Mouse (Mus musculus): ENCODE measurements around the gene Olfr1008. TPM values are rescaled to one million over a fixed set of nuclear protein-coding genes. Genes with fewer than 3 reads are reported as not detected.
"Not testable (repeated sequence)": the region's sequence is repeated elsewhere in the genome, so short reads cannot be mapped to it uniquely, and the experiment has no call there.

Olfr1008 gene
- not detected in 2 replicates for polyA plus RNA-seq (2015; fragmentation: Nextera tagmentation; extraction: Ambion mirVana)

DNA sequence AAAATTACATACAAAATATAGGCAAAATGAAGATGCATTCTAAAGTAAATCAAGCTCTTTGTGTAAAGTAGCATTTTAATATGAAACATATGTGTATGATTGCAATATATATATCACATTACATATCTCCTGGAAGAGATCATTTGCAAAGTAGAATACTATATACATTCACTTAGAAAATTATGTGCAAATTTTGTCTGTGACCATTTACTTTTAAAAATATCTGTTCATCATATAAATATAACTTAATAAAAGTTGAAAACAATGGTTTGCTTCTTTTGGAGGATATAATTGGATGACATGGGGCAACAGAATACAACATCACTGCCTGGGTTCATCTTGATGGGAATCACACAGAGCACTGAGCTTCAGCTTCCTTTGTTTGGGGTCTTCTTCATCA is at the start of gene Olfr1008:
TSS of gene Olfr1008 (plus strand) at position 301 of the 400 bp plus-strand sequence.
- H3K27me3 ChIP-seq, result no peaks in the 10 kb centered on the region
- no peak within 1 kb of the TSS for H3K9ac ChIP-seq
- H3K36me3 ChIP-seq (replicated peaks), result no peaks in the 10 kb centered on the region
- H3K4me3 ChIP-seq (replicated peaks), result no peak within 1 kb of the TSS
- H3K4me1 ChIP-seq (replicated peaks), result no peaks in the 10 kb centered on the region
- H3K9me3 ChIP-seq (replicated peaks), result no peaks in the 10 kb centered on the region
- H3K27ac ChIP-seq (replicated peaks), result no peak within 1 kb of the TSS
- ATAC-seq (ENCODE audit: insufficient read depth), result no peak
- H3K4me2 ChIP-seq, result no peak within 1 kb of the TSS

DNA sequence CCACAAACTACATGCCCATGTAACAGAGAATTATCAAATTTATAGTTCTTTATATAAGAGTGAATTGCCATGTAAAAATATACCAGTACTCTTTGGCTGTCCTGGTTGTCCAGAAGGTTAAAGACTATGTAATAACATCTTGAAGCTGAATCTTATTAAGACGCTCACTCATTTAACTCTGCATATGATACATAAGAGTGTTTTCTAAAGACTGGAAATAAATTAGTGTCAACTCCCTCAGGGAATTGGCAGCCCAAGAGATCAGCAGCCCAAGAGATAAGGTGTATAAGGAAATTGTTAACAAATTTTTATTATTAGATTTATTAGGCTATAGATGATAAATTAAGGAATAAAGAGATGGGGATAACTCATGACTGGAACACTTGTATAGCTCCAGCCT is 38.6 kb upstream of the Olfr1008 start, which contains the start of gene Olfr1002:
TSS of gene Olfr1002 (minus strand) at position 101 of the 400 bp plus-strand sequence.
- no peak for ATAC-seq (ENCODE audit: insufficient read depth)
- 70% methylated on average over 1 of the region's 1 CpGs for WGBS (ENCODE audit: insufficient replicate concordance)
- no peaks in the 10 kb centered on the region for H3K27me3 ChIP-seq

DNA sequence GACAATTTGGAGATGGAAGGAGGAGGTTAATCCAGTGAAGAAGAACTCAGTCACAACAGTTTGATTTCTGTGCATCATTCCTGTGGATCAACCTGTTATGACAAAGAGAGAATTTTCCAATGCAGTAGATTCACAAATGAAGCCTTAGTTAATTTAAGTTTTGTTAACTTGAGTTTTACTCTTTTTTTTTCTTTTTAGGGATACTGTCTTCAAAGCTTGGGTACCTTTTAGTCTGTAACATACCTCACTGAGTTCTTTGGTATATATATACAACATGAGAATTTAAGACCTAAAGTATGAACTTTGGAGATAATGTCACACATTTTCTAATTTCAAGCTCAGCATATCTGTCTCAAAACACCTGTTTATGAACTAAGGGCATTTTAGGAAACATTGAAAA is 24.9 kb upstream of the Olfr1008 start, which contains the start of gene Olfr154:
TSS of gene Olfr154 (minus strand) at position 101 of the 400 bp plus-strand sequence.
- not testable (repeated sequence) for H3K9me3 ChIP-seq (replicated peaks)

More for the DNA sequence above, 38.6 kb upstream of the Olfr1008 start, which contains the start of gene Olfr1002:
- Histone ChIP-seq H3K9ac (no peak within 1 kb of the TSS), H3K27ac (replicated peaks) (no peak within 1 kb of the TSS), H3K9me3 (replicated peaks) (no peaks in the 10 kb centered on the region), H3K36me3 (replicated peaks) (no peaks in the 10 kb centered on the region), H3K4me3 (replicated peaks) (no peak within 1 kb of the TSS), H3K4me2 (no peak within 1 kb of the TSS), H3K4me1 (replicated peaks) (no peaks in the 10 kb centered on the region)

DNA sequence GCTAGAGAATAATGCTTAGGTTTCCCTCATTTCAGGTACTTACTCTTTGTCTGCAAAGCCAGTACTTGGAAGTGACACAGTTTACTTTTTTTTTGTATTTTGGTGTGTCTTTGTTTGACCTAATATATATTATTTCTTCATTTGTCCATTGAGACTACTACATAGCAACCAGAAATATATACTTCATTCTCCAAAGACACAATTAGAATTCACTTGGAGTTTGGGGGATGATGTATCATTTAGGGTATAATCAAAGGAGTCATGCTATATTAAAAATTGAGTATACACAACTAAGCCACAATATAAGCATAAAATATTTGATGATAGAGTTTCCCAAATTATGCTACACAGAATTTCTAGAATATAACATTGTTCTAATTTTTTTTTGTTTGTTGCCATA is 10.6 kb upstream of the Olfr1008 start, which contains the start of gene Olfr1006:
TSS of gene Olfr1006 (minus strand) at position 101 of the 400 bp plus-strand sequence.
- Histone ChIP-seq H3K4me2 (no peak within 1 kb of the TSS), H3K4me3 (replicated peaks) (no peak within 1 kb of the TSS), H3K9ac (no peak within 1 kb of the TSS), H3K27ac (replicated peaks) (no peak within 1 kb of the TSS), H3K36me3 (replicated peaks) (no peaks in the 10 kb centered on the region), H3K27me3 (no peaks in the 10 kb centered on the region), H3K9me3 (replicated peaks) (no peaks in the 10 kb centered on the region), H3K4me1 (replicated peaks) (no peaks in the 10 kb centered on the region)
- no peak for ATAC-seq (ENCODE audit: insufficient read depth)

More for the DNA sequence above, 24.9 kb upstream of the Olfr1008 start, which contains the start of gene Olfr154:
- H3K36me3 ChIP-seq (replicated peaks); ATAC-seq (ENCODE audit: insufficient read depth); H3K27me3 ChIP-seq; H3K9ac ChIP-seq; H3K4me1 ChIP-seq (replicated peaks); H3K4me2 ChIP-seq; H3K4me3 ChIP-seq (replicated peaks); H3K27ac ChIP-seq (replicated peaks): not testable (repeated sequence)

DNA sequence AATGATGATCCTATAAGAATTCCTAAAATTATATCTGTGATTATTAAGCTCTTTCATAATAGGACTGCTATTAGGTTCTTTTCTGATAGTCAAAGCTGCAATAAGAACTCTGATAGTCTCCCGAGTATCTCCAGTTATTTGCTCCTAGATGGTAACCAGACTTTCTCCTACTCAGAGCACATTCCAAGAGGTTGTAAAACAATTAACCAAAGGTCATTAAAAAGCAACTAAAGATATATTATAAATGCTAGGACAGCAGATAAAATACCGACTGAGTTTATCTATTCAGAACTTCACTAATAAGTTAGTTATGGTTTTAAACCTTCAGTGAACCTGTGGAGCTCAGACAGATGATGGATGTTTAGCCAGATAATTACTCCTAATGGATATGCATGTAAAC is 21.4 kb downstream of the Olfr1008 start:
- not testable (repeated sequence) for ATAC-seq (ENCODE audit: insufficient read depth)

DNA sequence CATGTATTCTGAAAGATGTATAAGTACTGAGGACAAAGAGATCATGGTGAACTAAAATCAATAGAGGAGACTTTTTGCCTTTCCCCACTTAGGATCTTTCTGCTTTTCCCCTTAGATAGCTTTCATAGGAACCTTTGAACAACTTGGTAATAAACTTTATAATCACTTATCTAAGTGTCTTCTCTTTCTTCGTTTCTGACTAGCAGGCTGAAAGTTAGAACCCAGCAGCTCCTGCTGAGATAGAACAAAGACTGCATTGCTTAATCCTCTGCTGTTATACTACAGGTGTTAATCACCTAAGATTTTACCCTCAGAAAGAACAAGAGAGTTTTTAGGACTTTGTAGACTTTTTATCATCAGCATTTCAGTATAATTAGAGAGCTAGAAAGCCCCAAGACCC is 21.9 kb downstream of the Olfr1008 start:
- no peaks in the 10 kb centered on the region for H3K4me1 ChIP-seq (replicated peaks)
- WGBS (ENCODE audit: insufficient replicate concordance), result 11% methylated on average over 1 of the region's 1 CpGs
- ATAC-seq (ENCODE audit: insufficient read depth), result no peak

More for the DNA sequence above, 21.4 kb downstream of the Olfr1008 start:
- not testable (repeated sequence) for H3K9ac ChIP-seq; H3K4me3 ChIP-seq (replicated peaks); H3K27ac ChIP-seq (replicated peaks); H3K27me3 ChIP-seq; H3K4me2 ChIP-seq; H3K9me3 ChIP-seq (replicated peaks); H3K4me1 ChIP-seq (replicated peaks); H3K36me3 ChIP-seq (replicated peaks)
- WGBS (ENCODE audit: insufficient replicate concordance), result 38% methylated on average over 2 of the region's 2 CpGs

DNA sequence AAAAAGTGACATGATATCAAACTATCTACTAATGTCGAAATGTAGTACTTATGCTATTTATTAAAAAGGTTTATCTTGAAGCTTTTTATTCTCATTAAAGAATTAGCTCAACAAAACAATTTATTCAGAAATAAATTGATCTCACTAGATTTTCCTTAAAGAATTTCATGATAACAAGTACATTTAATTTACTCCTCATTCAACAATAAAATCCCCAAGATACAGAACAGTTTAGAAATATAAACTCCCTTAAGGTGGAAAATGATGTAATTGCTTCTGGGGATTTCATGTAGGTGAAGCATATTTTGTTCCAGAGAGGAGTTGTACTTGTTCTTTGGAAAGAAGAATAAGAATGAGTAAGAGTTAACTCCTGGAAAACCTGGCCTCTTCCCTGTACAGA is 25.9 kb downstream of the Olfr1008 start, which contains the start of gene Olfr1009:
TSS of gene Olfr1009 (plus strand) at position 301 of the 400 bp plus-strand sequence.
- no peak for ATAC-seq (ENCODE audit: insufficient read depth)
- Histone ChIP-seq H3K27ac (replicated peaks) (no peak within 1 kb of the TSS), H3K4me2 (no peak within 1 kb of the TSS), H3K27me3 (no peaks in the 10 kb centered on the region), H3K9me3 (replicated peaks) (no peaks in the 10 kb centered on the region), H3K4me1 (replicated peaks) (no peaks in the 10 kb centered on the region), H3K36me3 (replicated peaks) (no peaks in the 10 kb centered on the region), H3K4me3 (replicated peaks) (no peak within 1 kb of the TSS), H3K9ac (no peak within 1 kb of the TSS)
- 58% methylated on average over 1 of the region's 1 CpGs for WGBS (ENCODE audit: insufficient replicate concordance)

More for the DNA sequence above, 21.9 kb downstream of the Olfr1008 start:
- Histone ChIP-seq H3K4me3 (replicated peaks) (no peak overlapping the region), H3K4me2 (no peak overlapping the region), H3K9me3 (replicated peaks) (no peaks in the 10 kb centered on the region), H3K9ac (no peak overlapping the region), H3K27me3 (no peaks in the 10 kb centered on the region), H3K27ac (replicated peaks) (no peak overlapping the region), H3K36me3 (replicated peaks) (no peaks in the 10 kb centered on the region)

DNA sequence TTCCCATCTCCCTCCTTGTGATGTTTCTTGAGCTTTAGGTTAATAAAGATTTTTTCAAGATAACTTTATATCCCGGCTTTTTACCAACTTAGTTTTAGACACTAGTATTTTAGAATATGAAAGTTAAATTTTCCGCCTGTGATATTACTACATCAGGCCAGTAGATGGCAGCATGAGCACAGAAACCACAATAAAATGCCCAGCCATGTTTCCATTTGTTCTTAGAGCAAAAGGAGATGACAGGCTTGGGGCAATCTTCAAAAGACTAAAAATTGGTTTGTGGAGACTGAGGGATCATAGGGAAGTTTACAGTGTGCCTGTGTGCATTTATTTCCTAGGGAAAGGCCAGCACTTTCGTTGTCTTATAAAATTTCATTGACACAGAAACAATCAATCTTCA is 36.6 kb downstream of the Olfr1008 start:
- no peaks in the 10 kb centered on the region for H3K9me3 ChIP-seq (replicated peaks)
- H3K4me2 ChIP-seq, result no peak overlapping the region
- 12% methylated on average over 3 of the region's 3 CpGs for WGBS (ENCODE audit: insufficient replicate concordance)
- H3K9ac ChIP-seq, result no peak overlapping the region
- H3K4me3 ChIP-seq (replicated peaks), result no peak overlapping the region
- H3K27ac ChIP-seq (replicated peaks), result no peak overlapping the region
- no peaks in the 10 kb centered on the region for H3K4me1 ChIP-seq (replicated peaks)
- no peaks in the 10 kb centered on the region for H3K27me3 ChIP-seq
- no peaks in the 10 kb centered on the region for H3K36me3 ChIP-seq (replicated peaks)
- ATAC-seq (ENCODE audit: insufficient read depth), result no peak

Other genes starting within 250 kb of the Olfr1008 start
- not detected in 2 replicates for gene Olfr995, start 245.8 kb upstream of the Olfr1008 start, polyA plus RNA-seq (2015; fragmentation: Nextera tagmentation; extraction: Ambion mirVana)
- not detected in 2 replicates for gene 4833423E24Rik, start 170.4 kb upstream of the Olfr1008 start, polyA plus RNA-seq (2015; fragmentation: Nextera tagmentation; extraction: Ambion mirVana)
- gene Olfr996, start 110.2 kb upstream of the Olfr1008 start, polyA plus RNA-seq (2015; fragmentation: Nextera tagmentation; extraction: Ambion mirVana), result not detected in 2 replicates
- gene Olfr998, start 100.5 kb upstream of the Olfr1008 start, polyA plus RNA-seq (2015; fragmentation: Nextera tagmentation; extraction: Ambion mirVana), result not detected in 2 replicates
- gene Olfr1000, start 77.5 kb upstream of the Olfr1008 start, polyA plus RNA-seq (2015; fragmentation: Nextera tagmentation; extraction: Ambion mirVana), result not detected in 2 replicates
- not detected in 2 replicates for gene Olfr1002, start 38.7 kb upstream of the Olfr1008 start, polyA plus RNA-seq (2015; fragmentation: Nextera tagmentation; extraction: Ambion mirVana)
- gene Olfr154, start 25.0 kb upstream of the Olfr1008 start, polyA plus RNA-seq (2015; fragmentation: Nextera tagmentation; extraction: Ambion mirVana), result not detected in 2 replicates
- not detected in 2 replicates for gene Olfr1006, start 10.7 kb upstream of the Olfr1008 start, polyA plus RNA-seq (2015; fragmentation: Nextera tagmentation; extraction: Ambion mirVana)
- not detected in 2 replicates for gene Olfr1009, start 26.0 kb downstream of the Olfr1008 start, polyA plus RNA-seq (2015; fragmentation: Nextera tagmentation; extraction: Ambion mirVana)
- not detected in 2 replicates for gene Olfr1012, start 73.3 kb downstream of the Olfr1008 start, polyA plus RNA-seq (2015; fragmentation: Nextera tagmentation; extraction: Ambion mirVana)
- gene Olfr1013, start 77.7 kb downstream of the Olfr1008 start, polyA plus RNA-seq (2015; fragmentation: Nextera tagmentation; extraction: Ambion mirVana), result not detected in 2 replicates
- not detected in 2 replicates for gene Olfr1014, start 83.3 kb downstream of the Olfr1008 start, polyA plus RNA-seq (2015; fragmentation: Nextera tagmentation; extraction: Ambion mirVana)
- not detected in 2 replicates for gene Olfr1015, start 92.6 kb downstream of the Olfr1008 start, polyA plus RNA-seq (2015; fragmentation: Nextera tagmentation; extraction: Ambion mirVana)
- not detected in 2 replicates for gene Olfr1016, start 113.1 kb downstream of the Olfr1008 start, polyA plus RNA-seq (2015; fragmentation: Nextera tagmentation; extraction: Ambion mirVana)
- not detected in 2 replicates for gene Olfr1018, start 129.0 kb downstream of the Olfr1008 start, polyA plus RNA-seq (2015; fragmentation: Nextera tagmentation; extraction: Ambion mirVana)
- gene Olfr1019, start 156.1 kb downstream of the Olfr1008 start, polyA plus RNA-seq (2015; fragmentation: Nextera tagmentation; extraction: Ambion mirVana), result not detected in 2 replicates
- not detected in 2 replicates for gene Olfr1020, start 157.6 kb downstream of the Olfr1008 start, polyA plus RNA-seq (2015; fragmentation: Nextera tagmentation; extraction: Ambion mirVana)
- not detected in 2 replicates for gene Olfr1022, start 179.2 kb downstream of the Olfr1008 start, polyA plus RNA-seq (2015; fragmentation: Nextera tagmentation; extraction: Ambion mirVana)
- not detected in 2 replicates for gene Olfr1023, start 196.2 kb downstream of the Olfr1008 start, polyA plus RNA-seq (2015; fragmentation: Nextera tagmentation; extraction: Ambion mirVana)
- not detected in 2 replicates for gene Olfr1024, start 215.6 kb downstream of the Olfr1008 start, polyA plus RNA-seq (2015; fragmentation: Nextera tagmentation; extraction: Ambion mirVana)
- not detected in 2 replicates for gene Olfr1025-ps1, start 225.8 kb downstream of the Olfr1008 start, polyA plus RNA-seq (2015; fragmentation: Nextera tagmentation; extraction: Ambion mirVana)
- gene Olfr1026, start 232.1 kb downstream of the Olfr1008 start, polyA plus RNA-seq (2015; fragmentation: Nextera tagmentation; extraction: Ambion mirVana), result not detected in 2 replicates

Measured in liver, embryonic 15.5 days (tissue).